Mouse (Mus musculus): ENCODE measurements around the gene Iqsec1. TPM values are rescaled to one million over a fixed set of nuclear protein-coding genes. Genes with fewer than 3 reads are reported as not detected.

Gene Iqsec1
- polyA plus RNA-seq, 1 experiment from 2014 or later = 4.2 TPM

- Histone ChIP-seq H3K27me3 (ENCODE audit: insufficient read depth, low read length) (no peaks in the 10 kb centered on the region), H3K4me2 (ENCODE audit: low read depth, low read length) (no peak overlapping the region), H3K4me3 (ENCODE audit: low read depth, low read length) (no peak overlapping the region), H3K9ac (replicated peaks) (no peak overlapping the region), H3K4me1 (ENCODE audit: insufficient read depth) (no peaks in the 10 kb centered on the region), H3K9me3 (ENCODE audit: low read length) (no peaks in the 10 kb centered on the region), H3K36me3 (replicated peaks; ENCODE audit: insufficient read depth, low read length) (no peaks in the 10 kb centered on the region), H3K27ac (ENCODE audit: low read depth) (no peak overlapping the region)
- peak; percentile 59; the same call in 1 of the 2 replicates for ATAC-seq
- TF ChIP-seq CTCF (IDR thresholded peaks at IDR 0.05; ENCODE audit: low read depth) (peak; percentile 74), EP300 (IDR thresholded peaks at IDR 0.05; ENCODE audit: low read depth) (no peak)
- no peak for DNase-seq
- 48% methylated on average over 2 of the region's 2 CpGs for WGBS (ENCODE audit: insufficient replicate concordance)
Measured at GRCm38 (mm10) chr6:90819880-90820279, 168.6 kb downstream of the Iqsec1 start.

- no peaks in the 10 kb centered on the region for H3K4me1 ChIP-seq (ENCODE audit: insufficient read depth)
- no peak overlapping the region for H3K4me3 ChIP-seq (ENCODE audit: low read depth, low read length)
- no peaks in the 10 kb centered on the region for H3K9me3 ChIP-seq (ENCODE audit: low read length)
- 0% methylated on average over 1 of the region's 4 CpGs for WGBS (ENCODE audit: insufficient replicate concordance)
- no peak overlapping the region for H3K4me2 ChIP-seq (ENCODE audit: low read depth, low read length)
- no peak overlapping the region for H3K27ac ChIP-seq (ENCODE audit: low read depth)
- TF ChIP-seq CTCF (IDR thresholded peaks at IDR 0.05; ENCODE audit: low read depth) = peak; percentile 88
- no peak for TF ChIP-seq EP300 (IDR thresholded peaks at IDR 0.05; ENCODE audit: low read depth)
- H3K27me3 ChIP-seq (ENCODE audit: insufficient read depth, low read length) = no peaks in the 10 kb centered on the region
- no peak overlapping the region for H3K9ac ChIP-seq (replicated peaks)
- DNase-seq = peak; percentile 78
- H3K36me3 ChIP-seq (replicated peaks; ENCODE audit: insufficient read depth, low read length) = no peaks in the 10 kb centered on the region
- ATAC-seq = no peak
Measured at GRCm38 (mm10) chr6:90818956-90819355, 169.5 kb downstream of the Iqsec1 start.

GRCm38 (mm10) chr6:90816551-90816950 is 171.9 kb downstream of the Iqsec1 start:
- H3K4me2 ChIP-seq (ENCODE audit: low read depth, low read length) = no peak overlapping the region
- ATAC-seq (no peak), DNase-seq (no peak)
- no peak overlapping the region for H3K27ac ChIP-seq (ENCODE audit: low read depth)
- TF ChIP-seq EP300 (IDR thresholded peaks at IDR 0.05; ENCODE audit: low read depth) (no peak), CTCF (IDR thresholded peaks at IDR 0.05; ENCODE audit: low read depth) (no peak)
- no peaks in the 10 kb centered on the region for H3K27me3 ChIP-seq (ENCODE audit: insufficient read depth, low read length)
- no peaks in the 10 kb centered on the region for H3K9me3 ChIP-seq (ENCODE audit: low read length)
- H3K4me1 ChIP-seq (ENCODE audit: insufficient read depth) = no peaks in the 10 kb centered on the region
- no peak overlapping the region for H3K4me3 ChIP-seq (ENCODE audit: low read depth, low read length)
- H3K36me3 ChIP-seq (replicated peaks; ENCODE audit: insufficient read depth, low read length) = no peaks in the 10 kb centered on the region
- no peak overlapping the region for H3K9ac ChIP-seq (replicated peaks)
- 57% methylated on average over 3 of the region's 3 CpGs for WGBS (ENCODE audit: insufficient replicate concordance)

GRCm38 (mm10) chr6:90815341-90815740 is 173.1 kb downstream of the Iqsec1 start:
- no peak for DNase-seq
- TF ChIP-seq CTCF (IDR thresholded peaks at IDR 0.05; ENCODE audit: low read depth) (peak; percentile 27), EP300 (IDR thresholded peaks at IDR 0.05; ENCODE audit: low read depth) (no peak)
- Histone ChIP-seq H3K4me1 (ENCODE audit: insufficient read depth) (no peaks in the 10 kb centered on the region), H3K36me3 (replicated peaks; ENCODE audit: insufficient read depth, low read length) (no peaks in the 10 kb centered on the region), H3K27me3 (ENCODE audit: insufficient read depth, low read length) (peaks cover 6% of the 10 kb centered on the region; the same call in 1 of the 2 replicates), H3K4me3 (ENCODE audit: low read depth, low read length) (no peak overlapping the region), H3K9ac (replicated peaks) (no peak overlapping the region), H3K4me2 (ENCODE audit: low read depth, low read length) (no peak overlapping the region), H3K9me3 (ENCODE audit: low read length) (no peaks in the 10 kb centered on the region), H3K27ac (ENCODE audit: low read depth) (no peak overlapping the region)
- no peak for ATAC-seq
- WGBS (ENCODE audit: insufficient replicate concordance) = 46% methylated on average over 3 of the region's 3 CpGs

- Histone ChIP-seq H3K4me1 (ENCODE audit: insufficient read depth) (no peaks in the 10 kb centered on the region), H3K9me3 (ENCODE audit: low read length) (no peaks in the 10 kb centered on the region), H3K27me3 (ENCODE audit: insufficient read depth, low read length) (peaks cover 14% of the 10 kb centered on the region; the same call in 1 of the 2 replicates), H3K27ac (ENCODE audit: low read depth) (no peak overlapping the region), H3K36me3 (replicated peaks; ENCODE audit: insufficient read depth, low read length) (no peaks in the 10 kb centered on the region), H3K9ac (replicated peaks) (no peak overlapping the region), H3K4me3 (ENCODE audit: low read depth, low read length) (no peak overlapping the region), H3K4me2 (ENCODE audit: low read depth, low read length) (no peak overlapping the region)
- no peak for TF ChIP-seq EP300 (IDR thresholded peaks at IDR 0.05; ENCODE audit: low read depth)
- no peak for TF ChIP-seq CTCF (IDR thresholded peaks at IDR 0.05; ENCODE audit: low read depth)
- no peak for ATAC-seq
- WGBS (ENCODE audit: insufficient replicate concordance) = 33% methylated on average over 1 of the region's 1 CpGs
- no peak for DNase-seq
Measured at GRCm38 (mm10) chr6:90813526-90813925, 175.0 kb downstream of the Iqsec1 start.

- Histone ChIP-seq H3K4me1 (ENCODE audit: insufficient read depth) (no peaks in the 10 kb centered on the region), H3K4me3 (ENCODE audit: low read depth, low read length) (no peak overlapping the region), H3K9ac (replicated peaks) (no peak overlapping the region), H3K27me3 (ENCODE audit: insufficient read depth, low read length) (peaks cover 14% of the 10 kb centered on the region; the same call in 1 of the 2 replicates), H3K36me3 (replicated peaks; ENCODE audit: insufficient read depth, low read length) (no peaks in the 10 kb centered on the region), H3K27ac (ENCODE audit: low read depth) (no peak overlapping the region), H3K9me3 (ENCODE audit: low read length) (no peaks in the 10 kb centered on the region), H3K4me2 (ENCODE audit: low read depth, low read length) (no peak overlapping the region)
- WGBS (ENCODE audit: insufficient replicate concordance) = 73% methylated on average over 8 of the region's 8 CpGs
- ATAC-seq (no peak), DNase-seq (no peak)
- TF ChIP-seq CTCF (IDR thresholded peaks at IDR 0.05; ENCODE audit: low read depth) = no peak
- TF ChIP-seq EP300 (IDR thresholded peaks at IDR 0.05; ENCODE audit: low read depth) = no peak
Measured at GRCm38 (mm10) chr6:90812584-90812983, 175.9 kb downstream of the Iqsec1 start.

GRCm38 (mm10) chr6:90812072-90812471 is 176.4 kb downstream of the Iqsec1 start:
- no peak overlapping the region for H3K4me3 ChIP-seq (ENCODE audit: low read depth, low read length)
- ATAC-seq = no peak
- peaks cover 14% of the 10 kb centered on the region; the same call in 1 of the 2 replicates for H3K27me3 ChIP-seq (ENCODE audit: insufficient read depth, low read length)
- TF ChIP-seq EP300 (IDR thresholded peaks at IDR 0.05; ENCODE audit: low read depth) (no peak), CTCF (IDR thresholded peaks at IDR 0.05; ENCODE audit: low read depth) (no peak)
- no peaks in the 10 kb centered on the region for H3K4me1 ChIP-seq (ENCODE audit: insufficient read depth)
- 48% methylated on average over 3 of the region's 3 CpGs for WGBS (ENCODE audit: insufficient replicate concordance)
- H3K36me3 ChIP-seq (replicated peaks; ENCODE audit: insufficient read depth, low read length) = no peaks in the 10 kb centered on the region
- no peak overlapping the region for H3K9ac ChIP-seq (replicated peaks)
- no peak for DNase-seq
- no peak overlapping the region for H3K4me2 ChIP-seq (ENCODE audit: low read depth, low read length)
- no peak overlapping the region for H3K27ac ChIP-seq (ENCODE audit: low read depth)
- H3K9me3 ChIP-seq (ENCODE audit: low read length) = no peaks in the 10 kb centered on the region
